8 mouse cellular contexts compared by ENCODE assay signal in the genomic region with DNA sequence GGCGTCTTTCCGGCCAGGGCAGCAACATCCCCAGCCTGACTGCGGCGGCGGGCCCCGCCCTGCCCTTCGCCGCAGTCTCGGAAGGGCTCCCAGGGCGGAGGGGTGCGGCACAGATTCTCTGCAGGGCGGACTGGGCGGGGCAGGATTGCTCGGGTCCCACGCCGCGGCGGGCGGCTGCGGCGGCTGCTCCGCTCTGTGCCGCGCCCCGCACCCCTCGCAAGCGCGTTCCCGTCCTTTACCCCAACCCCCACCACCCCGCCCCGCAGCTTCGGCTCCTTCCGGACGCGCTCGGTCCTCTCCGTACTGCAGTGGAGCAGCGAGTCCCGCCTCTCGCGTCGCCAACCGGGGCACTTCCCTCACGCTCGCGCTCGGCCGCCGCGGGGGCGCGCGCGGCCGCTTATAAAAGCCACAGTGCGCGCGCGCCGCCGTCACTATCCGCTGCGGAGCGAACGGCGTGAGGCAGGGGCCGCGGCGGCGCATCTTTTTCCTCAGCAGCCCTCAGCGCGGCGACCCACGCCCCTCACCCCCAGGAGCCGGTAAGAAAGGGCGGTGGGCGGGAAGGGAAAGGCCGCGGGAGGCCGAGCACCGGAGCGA. TPM values are rescaled to one million over a fixed set of nuclear protein-coding genes. Genes with fewer than 3 reads are reported as not detected.
DNase-seq lines count a peak whose midpoint lies in the region; ATAC-seq lines count a peak whose summit lies in the region.

A gene (plus strand): TSS at position 311 of the 594 bp plus-strand sequence.

- peak; percentile 97 for DNase-seq in CD4-positive, CD25-positive, alpha-beta regulatory T cell, adult 2 months (ENCODE audit: low read depth, low spot score)
- peak; percentile 85 for DNase-seq in fibroblast of lung, adult 2 months (ENCODE audit: low read depth)
- peak; percentile 98 for DNase-seq in kidney, postnatal 14 days
- peak; percentile 61 for DNase-seq in liver, embryonic 13.5 days
- DNase-seq in neural tube, embryonic 10.5 days (ENCODE audit: extremely low spot score, low spot score) = peak; percentile 97

- H3K27me3 ChIP-seq in heart, embryonic 14.5 days (ENCODE audit: control insufficient read depth, insufficient read depth, low read length) = no peaks in the 10 kb centered on the region
- H3K27me3 ChIP-seq in liver, embryonic 13.5 days = peaks cover 73% of the 10 kb centered on the region
- H3K27me3 ChIP-seq in stomach, embryonic 16.5 days (ENCODE audit: control insufficient read depth, insufficient read depth, low read length) = no peaks in the 10 kb centered on the region

- peak; percentile 99 for ATAC-seq in heart, embryonic 14.5 days (ENCODE audit: insufficient number of reproducible peaks, insufficient read depth, low FRiP score, low read depth)
- peak; percentile 90 for ATAC-seq in liver, embryonic 13.5 days (ENCODE audit: low read depth)
- ATAC-seq in stomach, embryonic 16.5 days (ENCODE audit: insufficient read depth, low FRiP score) = peak; percentile 99

- H3K4me1 ChIP-seq in brown adipose tissue, adult 24 weeks (ENCODE audit: control insufficient read depth, insufficient read depth, insufficient read length, low read length) = peaks cover 20% of the 10 kb centered on the region
- peaks cover 21 to 53% of the 10 kb centered on the region in 2 experiments for H3K4me1 ChIP-seq in heart, embryonic 14.5 days (ENCODE audit: control insufficient read depth in 2 of 2, insufficient read depth in 2 of 2, low read length in 2 of 2)
- peaks cover 31% of the 10 kb centered on the region for H3K4me1 ChIP-seq in liver, embryonic 13.5 days (replicated peaks)
- H3K4me1 ChIP-seq in stomach, embryonic 16.5 days (ENCODE audit: control insufficient read depth, insufficient read depth, low read length) = peaks cover 24% of the 10 kb centered on the region

- no peaks in the 10 kb centered on the region for H3K9me3 ChIP-seq in heart, embryonic 14.5 days (ENCODE audit: control insufficient read depth, low read length)
- no peaks in the 10 kb centered on the region for H3K9me3 ChIP-seq in liver, embryonic 13.5 days (replicated peaks)
- H3K9me3 ChIP-seq in stomach, embryonic 16.5 days (replicated peaks; ENCODE audit: control insufficient read depth, low read length) = no peaks in the 10 kb centered on the region

- WGBS in heart, embryonic 14.5 days = under 1% methylated on average over 82 of the region's 82 CpGs
- under 1% methylated on average over 77 of the region's 82 CpGs for WGBS in liver, embryonic 13.5 days (ENCODE audit: insufficient replicate concordance)
- WGBS in stomach, embryonic 16.5 days = under 1% methylated on average over 76 of the region's 82 CpGs

- peaks cover 28% of the 10 kb centered on the region for H3K36me3 ChIP-seq in heart, embryonic 14.5 days (ENCODE audit: control insufficient read depth, insufficient read depth, low read length)
- 0 out of 2 replicates have a peak, but pooled peaks cover 6% of the 10 kb centered on the region for H3K36me3 ChIP-seq in liver, embryonic 13.5 days
- H3K36me3 ChIP-seq in stomach, embryonic 16.5 days (ENCODE audit: control insufficient read depth, insufficient read depth, low read length) = no peaks in the 10 kb centered on the region

- H3K27ac ChIP-seq in brown adipose tissue, adult 24 weeks (replicated peaks; ENCODE audit: low read depth, low read length) = peak within 1 kb of the TSS; percentile 93
- H3K27ac ChIP-seq in heart, embryonic 14.5 days (replicated peaks in 1 of 2; ENCODE audit: control insufficient read depth in 1 of 2, insufficient read depth in 1 of 2, low read depth in 2 of 2, low read length in 2 of 2) = peak within 1 kb of the TSS; percentile 95 to 97
- peak within 1 kb of the TSS; percentile 27; the same call in 1 of the 2 replicates for H3K27ac ChIP-seq in liver, embryonic 13.5 days
- peak within 1 kb of the TSS; percentile 87 for H3K27ac ChIP-seq in stomach, embryonic 16.5 days (ENCODE audit: low read length)

- peak within 1 kb of the TSS; percentile 70 for H3K4me2 ChIP-seq in heart, embryonic 14.5 days (ENCODE audit: low read length)
- peak within 1 kb of the TSS; percentile 70 for H3K4me2 ChIP-seq in liver, embryonic 13.5 days
- peak within 1 kb of the TSS; percentile 50 for H3K4me2 ChIP-seq in stomach, embryonic 16.5 days (ENCODE audit: low read depth, low read length)

- peak within 1 kb of the TSS; percentile 98 for H3K4me3 ChIP-seq in brown adipose tissue, adult 24 weeks (ENCODE audit: insufficient read depth, low read depth, low read length)
- peak within 1 kb of the TSS; percentile 82 to 93 for H3K4me3 ChIP-seq in heart, embryonic 14.5 days (ENCODE audit: control insufficient read depth in 1 of 2, insufficient read depth in 1 of 2, low read depth in 1 of 2, low read length in 2 of 2)
- H3K4me3 ChIP-seq in liver, embryonic 13.5 days (replicated peaks) = peak within 1 kb of the TSS; percentile 68
- peak within 1 kb of the TSS; percentile 94 for H3K4me3 ChIP-seq in stomach, embryonic 16.5 days (replicated peaks; ENCODE audit: low read length)

- H3K9ac ChIP-seq in heart, embryonic 14.5 days (ENCODE audit: low read length) = peak within 1 kb of the TSS; percentile 99
- H3K9ac ChIP-seq in liver, embryonic 13.5 days = peak within 1 kb of the TSS; percentile 72
- H3K9ac ChIP-seq in stomach, embryonic 16.5 days (ENCODE audit: low read length) = peak within 1 kb of the TSS; percentile 99

RNA-seq across cellular contexts. Expression of the gene that starts here (rescaled TPM):
- polyA plus RNA-seq in brown adipose tissue, adult 24 weeks (2012; ENCODE audit: insufficient read depth, insufficient read length, missing spikeins) = 81.3 and 132 TPM in 2 replicates
- polyA plus RNA-seq in heart, embryonic 14.5 days (2014; fragmentation: Nextera tagmentation; extraction: Ambion mirVana) = 156 and 161 TPM in 2 replicates
- 10.9 and 11.3 TPM in 2 replicates for polyA plus RNA-seq in liver, embryonic 13.5 days (2015; fragmentation: Nextera tagmentation; extraction: Ambion mirVana)
- 84.2 and 96.3 TPM in 2 replicates for polyA plus RNA-seq in stomach, embryonic 16.5 days (2015; fragmentation: Nextera tagmentation; extraction: Ambion mirVana)

Comparison
In these comparisons a context has a peak if more than half of its experiments do, and no peak if none do; other contexts are left out.
1. Peak in every context shown above with its lines: DNase-seq, ATAC-seq, H3K4me3 ChIP-seq and H3K27ac ChIP-seq.
2. H3K27ac ChIP-seq: peak in every context shown above with its lines; median percentile 96 in heart, embryonic 14.5 days; 93 in brown adipose tissue, adult 24 weeks; 87 in stomach, embryonic 16.5 days; 27 in liver, embryonic 13.5 days.